Mouse (Mus musculus): Measurements from ENCODE around the gene Plac9a. TPM values are rescaled to one million over a fixed set of nuclear protein-coding genes. Genes with fewer than 3 reads are reported as not detected.

The Plac9a gene
- total RNA-seq, 1 experiment from 2014 or later, result not detected

GRCm38 (mm10) chr14:25846516-25846915 is 56.4 kb downstream of the Plac9a start:
- no peak for ATAC-seq (replicated peaks in 1 of 2; ENCODE audit: insufficient read depth in 1 of 2, low FRiP score in 2 of 2, low TSS enrichment in 1 of 2, low read depth in 1 of 2, poor library complexity in 2 of 2, severe bottlenecking in 2 of 2)

DNA sequence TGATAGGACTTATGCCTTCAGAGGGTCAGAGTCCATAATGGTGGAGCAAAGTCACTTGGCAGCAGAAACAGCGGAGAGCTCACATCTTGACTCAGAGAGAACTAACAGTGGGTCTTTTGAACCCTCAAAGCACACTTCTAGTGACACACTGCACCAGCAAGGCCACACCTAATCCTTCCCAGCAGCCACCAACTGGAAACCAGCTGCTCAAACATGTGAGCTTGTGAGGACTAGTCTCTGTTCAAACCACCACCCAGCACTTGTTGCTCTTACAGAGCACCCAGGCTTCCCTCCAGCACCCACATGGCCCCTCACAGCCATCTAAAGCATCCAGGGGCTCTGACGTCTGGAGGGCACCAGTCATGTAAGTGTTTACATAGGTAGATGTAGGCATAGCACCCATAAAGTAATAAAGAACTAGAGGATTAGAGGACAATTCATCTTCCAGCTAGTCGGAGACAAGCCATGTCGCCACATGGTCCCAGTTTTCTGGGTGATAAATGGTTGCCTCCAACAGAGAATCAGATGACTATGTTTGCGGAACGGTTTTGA is 57.0 kb downstream of the Plac9a start:
- no peak for ATAC-seq (replicated peaks in 1 of 2; ENCODE audit: insufficient read depth in 1 of 2, low FRiP score in 2 of 2, low TSS enrichment in 1 of 2, low read depth in 1 of 2, poor library complexity in 2 of 2, severe bottlenecking in 2 of 2)

DNA sequence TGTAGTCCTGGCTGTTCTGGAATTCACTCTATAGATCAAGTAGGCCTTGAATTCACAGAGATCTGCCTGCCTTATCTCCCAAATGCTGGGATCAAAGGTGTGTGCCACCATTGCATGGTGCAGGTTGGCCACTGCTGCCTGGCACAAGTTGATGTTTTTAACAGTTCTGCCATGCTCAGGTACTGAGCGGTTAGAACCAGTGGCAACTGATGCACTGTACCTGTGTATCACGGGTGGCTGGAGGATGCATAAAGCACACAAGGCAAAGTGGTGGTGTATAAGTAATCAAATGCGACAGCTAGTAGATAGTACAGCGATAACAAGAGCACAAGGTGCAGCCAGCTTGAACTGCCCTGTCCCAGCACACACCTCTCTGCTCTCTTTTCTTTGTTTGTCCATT is 58.5 kb downstream of the Plac9a start:
- ATAC-seq (replicated peaks in 1 of 2; ENCODE audit: insufficient read depth in 1 of 2, low FRiP score in 2 of 2, low TSS enrichment in 1 of 2, low read depth in 1 of 2, poor library complexity in 2 of 2, severe bottlenecking in 2 of 2), result no peak

GRCm38 (mm10) chr14:25842688-25843003 is 60.3 kb downstream of the Plac9a start:
- peak; percentile 21 to 34; a peak in 3 of 4 replicates for ATAC-seq (replicated peaks in 1 of 2; ENCODE audit: insufficient read depth in 1 of 2, low FRiP score in 2 of 2, low TSS enrichment in 1 of 2, low read depth in 1 of 2, poor library complexity in 2 of 2, severe bottlenecking in 2 of 2)

GRCm38 (mm10) chr14:25841991-25842687 is 60.8 kb downstream of the Plac9a start, which contains the start of gene Anxa11:
Gene Anxa11, plus strand, starts transcription at chr14:25842156.
- ATAC-seq (replicated peaks in 1 of 2; ENCODE audit: insufficient read depth in 1 of 2, low FRiP score in 2 of 2, low TSS enrichment in 1 of 2, low read depth in 1 of 2, poor library complexity in 2 of 2, severe bottlenecking in 2 of 2), result peak; percentile 94 to 96

- ATAC-seq (replicated peaks in 1 of 2; ENCODE audit: insufficient read depth in 1 of 2, low FRiP score in 2 of 2, low TSS enrichment in 1 of 2, low read depth in 1 of 2, poor library complexity in 2 of 2, severe bottlenecking in 2 of 2), result peak in 1 of 2 experiments; percentile 43; a peak in 2 of 4 replicates
These were observed 61.3 kb downstream of the Plac9a start for GRCm38 (mm10) chr14:25841579-25841978.

- ATAC-seq (replicated peaks in 1 of 2; ENCODE audit: insufficient read depth in 1 of 2, low FRiP score in 2 of 2, low TSS enrichment in 1 of 2, low read depth in 1 of 2, poor library complexity in 2 of 2, severe bottlenecking in 2 of 2), result no peak
These were observed 61.9 kb downstream of the Plac9a start for GRCm38 (mm10) chr14:25840961-25841360.

DNA sequence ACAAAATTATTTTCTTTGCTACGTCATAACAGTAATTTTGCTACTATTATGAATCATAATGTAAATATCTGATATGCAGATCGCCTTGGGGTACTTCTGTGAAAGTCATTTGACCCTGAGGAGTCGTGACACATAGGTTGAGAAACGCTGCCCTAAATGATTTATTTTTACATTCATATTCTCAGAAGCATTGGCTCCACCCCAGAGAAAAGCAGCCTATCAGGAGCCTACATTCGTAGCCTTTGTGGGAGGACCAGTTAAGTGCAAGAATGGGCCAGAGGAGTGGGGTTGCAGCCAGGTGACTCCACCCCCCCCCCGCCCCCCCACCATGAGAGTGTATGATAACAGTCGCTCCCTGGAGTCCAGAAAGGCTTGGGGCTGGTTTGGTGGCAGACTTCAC is 63.1 kb downstream of the Plac9a start:
- ATAC-seq (replicated peaks in 1 of 2; ENCODE audit: insufficient read depth in 1 of 2, low FRiP score in 2 of 2, low TSS enrichment in 1 of 2, low read depth in 1 of 2, poor library complexity in 2 of 2, severe bottlenecking in 2 of 2), result no peak

DNA sequence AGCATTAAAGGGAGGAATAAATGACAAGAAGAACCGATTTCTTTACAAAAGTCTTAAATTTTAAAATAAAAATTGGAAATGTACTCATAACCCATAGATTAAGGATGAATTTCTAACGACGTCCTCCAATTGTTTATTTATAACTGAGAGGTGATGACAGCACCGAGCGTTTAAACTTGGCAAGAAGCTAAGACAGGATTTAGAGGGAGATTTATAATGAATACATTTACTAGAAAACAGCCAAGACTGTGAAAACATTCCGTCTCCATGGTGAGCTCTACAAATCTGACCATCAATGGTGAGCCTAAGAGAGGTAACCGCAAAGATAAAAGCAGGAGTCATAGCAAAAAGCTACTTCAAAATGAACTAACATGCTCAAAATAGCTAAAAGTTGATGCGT is 64.5 kb downstream of the Plac9a start:
- ATAC-seq (replicated peaks in 1 of 2; ENCODE audit: insufficient read depth in 1 of 2, low FRiP score in 2 of 2, low TSS enrichment in 1 of 2, low read depth in 1 of 2, poor library complexity in 2 of 2, severe bottlenecking in 2 of 2), result no peak

Other genes starting within 250 kb of the Plac9a start
- gene Ppif, start 208.9 kb downstream of the Plac9a start, total RNA-seq (2017), result 29.5 and 40.3 TPM in 2 replicates
- 4.2 and 5.3 TPM in 2 replicates for gene Zcchc24, start 134.1 kb downstream of the Plac9a start, total RNA-seq (2017)
- 9.8 and 14.7 TPM in 2 replicates for gene Anxa11, start 60.9 kb downstream of the Plac9a start, total RNA-seq (2017)
- 6.5 and 6.6 TPM in 2 replicates for gene Tmem254a, start 24.6 kb upstream of the Plac9a start, total RNA-seq (2017)
- not detected in 2 replicates for gene Cphx1, start 35.2 kb upstream of the Plac9a start, total RNA-seq (2017)
- not detected in 2 replicates for gene Duxbl1, start 75.5 kb upstream of the Plac9a start, total RNA-seq (2017)
- gene Gm9780, start 139.6 kb upstream of the Plac9a start, total RNA-seq (2017), result not detected in 2 replicates
- gene Tmem254c, start 164.3 kb upstream of the Plac9a start, total RNA-seq (2017), result 70.7 and 77.4 TPM in 2 replicates
- gene Cphx2, start 178.4 kb upstream of the Plac9a start, total RNA-seq (2017), result not detected in 2 replicates
- not detected in 2 replicates for gene Cphx3, start 179.2 kb upstream of the Plac9a start, total RNA-seq (2017)
- not detected in 2 replicates for gene Duxbl2, start 215.2 kb upstream of the Plac9a start, total RNA-seq (2017)

All from hematopoietic stem cell, adult 5-6 weeks (primary cell).